Mouse (Mus musculus): ENCODE results near the gene Eomes. TPM values are rescaled to one million over a fixed set of nuclear protein-coding genes. Genes with fewer than 3 reads are reported as not detected.

The Eomes gene
- polyA plus RNA-seq, 1 experiment from 2014 or later = 18.0 TPM

GRCm38 (mm10) chr9:118520858-118521257, 42.8 kb downstream of the Eomes start:
- no peak overlapping the region for H3K27ac ChIP-seq (ENCODE audit: low read length)
- no peak overlapping the region for H3K4me3 ChIP-seq (replicated peaks; ENCODE audit: low read length)
- no peak for ATAC-seq
- H3K27me3 ChIP-seq (replicated peaks; ENCODE audit: control insufficient read depth, insufficient read depth, low read length) = no peaks in the 10 kb centered on the region
- peaks cover 5% of the 10 kb centered on the region for H3K4me1 ChIP-seq (replicated peaks; ENCODE audit: control insufficient read depth, insufficient read depth, low read length)
- no peaks in the 10 kb centered on the region for H3K9me3 ChIP-seq (ENCODE audit: control insufficient read depth, low read length)
- WGBS = 32% methylated on average over 3 of the region's 3 CpGs
- 0 out of 2 replicates have a peak, but pooled peaks cover under 1% of the 10 kb centered on the region for H3K36me3 ChIP-seq (ENCODE audit: control insufficient read depth, insufficient read depth)
- no peak overlapping the region for H3K9ac ChIP-seq (replicated peaks; ENCODE audit: low read depth, low read length)
- no peak overlapping the region for H3K4me2 ChIP-seq (ENCODE audit: low read length)

DNA sequence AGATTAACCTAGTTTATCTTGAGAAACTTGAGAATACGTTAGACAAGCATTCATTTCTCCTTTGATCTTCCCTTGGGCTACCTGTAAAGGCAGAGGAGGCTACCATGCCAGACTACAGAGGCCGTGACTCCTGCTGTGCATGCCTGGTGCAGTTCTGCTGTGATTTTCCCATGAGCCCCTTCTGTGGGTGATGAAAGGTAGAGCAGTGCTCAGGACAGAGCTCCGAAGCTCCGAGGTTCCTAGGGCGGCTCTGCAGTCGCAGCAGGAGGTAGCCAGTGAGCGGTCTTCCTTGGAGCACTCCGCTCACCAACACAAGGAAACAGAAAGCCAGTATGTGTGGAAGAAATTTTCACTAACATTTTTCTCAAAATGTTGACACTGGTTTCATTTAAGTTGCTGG, 43.6 kb downstream of the Eomes start:
- 82% methylated on average over 8 of the region's 8 CpGs for WGBS
- Histone ChIP-seq H3K36me3 (ENCODE audit: control insufficient read depth, insufficient read depth) (peaks cover 4% of the 10 kb centered on the region; the same call in 1 of the 2 replicates), H3K4me1 (replicated peaks; ENCODE audit: control insufficient read depth, insufficient read depth, low read length) (peaks cover 5% of the 10 kb centered on the region), H3K9me3 (ENCODE audit: control insufficient read depth, low read length) (no peaks in the 10 kb centered on the region), H3K27me3 (replicated peaks; ENCODE audit: control insufficient read depth, insufficient read depth, low read length) (no peaks in the 10 kb centered on the region), H3K4me3 (replicated peaks; ENCODE audit: low read length) (no peak overlapping the region), H3K27ac (ENCODE audit: low read length) (no peak overlapping the region), H3K4me2 (ENCODE audit: low read length) (no peak overlapping the region), H3K9ac (replicated peaks; ENCODE audit: low read depth, low read length) (no peak overlapping the region)
- no peak for ATAC-seq

GRCm38 (mm10) chr9:118523738-118524137, 45.7 kb downstream of the Eomes start:
- Histone ChIP-seq H3K4me2 (ENCODE audit: low read length) (no peak overlapping the region), H3K4me1 (replicated peaks; ENCODE audit: control insufficient read depth, insufficient read depth, low read length) (peaks cover 5% of the 10 kb centered on the region), H3K4me3 (replicated peaks; ENCODE audit: low read length) (no peak overlapping the region), H3K27ac (ENCODE audit: low read length) (no peak overlapping the region), H3K9me3 (ENCODE audit: control insufficient read depth, low read length) (no peaks in the 10 kb centered on the region), H3K9ac (replicated peaks; ENCODE audit: low read depth, low read length) (no peak overlapping the region), H3K36me3 (ENCODE audit: control insufficient read depth, insufficient read depth) (peaks cover 12% of the 10 kb centered on the region; the same call in 1 of the 2 replicates), H3K27me3 (replicated peaks; ENCODE audit: control insufficient read depth, insufficient read depth, low read length) (no peaks in the 10 kb centered on the region)
- 91% methylated on average over 11 of the region's 11 CpGs for WGBS
- no peak for ATAC-seq

GRCm38 (mm10) chr9:118527056-118527455, 49.0 kb downstream of the Eomes start:
- Histone ChIP-seq H3K4me2 (ENCODE audit: low read length) (no peak overlapping the region), H3K27ac (ENCODE audit: low read length) (no peak overlapping the region), H3K36me3 (ENCODE audit: control insufficient read depth, insufficient read depth) (peaks cover 18% of the 10 kb centered on the region), H3K9ac (replicated peaks; ENCODE audit: low read depth, low read length) (no peak overlapping the region), H3K9me3 (ENCODE audit: control insufficient read depth, low read length) (no peaks in the 10 kb centered on the region), H3K4me3 (replicated peaks; ENCODE audit: low read length) (no peak overlapping the region), H3K4me1 (replicated peaks; ENCODE audit: control insufficient read depth, insufficient read depth, low read length) (no peaks in the 10 kb centered on the region), H3K27me3 (replicated peaks; ENCODE audit: control insufficient read depth, insufficient read depth, low read length) (no peaks in the 10 kb centered on the region)
- ATAC-seq = no peak
- WGBS = 96% methylated on average over 18 of the region's 18 CpGs

DNA sequence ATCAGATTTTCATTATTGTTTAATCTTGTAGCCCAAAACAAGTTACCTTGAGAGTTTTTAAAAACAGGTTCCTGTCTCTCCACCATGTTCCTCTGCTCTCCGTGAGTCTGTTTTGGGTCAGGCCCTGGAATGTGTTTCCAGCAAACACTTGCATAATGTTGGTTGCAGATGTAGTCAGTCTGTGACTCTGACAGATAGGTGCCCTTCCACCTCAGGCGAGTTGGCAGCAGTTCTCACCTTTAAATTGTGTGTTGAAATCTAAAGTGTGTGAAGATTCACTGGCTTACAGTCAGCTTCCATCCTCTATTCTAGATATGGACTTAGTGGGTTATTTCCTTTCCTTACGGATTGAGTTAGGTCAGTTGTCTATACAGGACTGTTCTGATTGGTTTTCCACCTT, 51.8 kb downstream of the Eomes start:
- no peak overlapping the region for H3K4me2 ChIP-seq (ENCODE audit: low read length)
- H3K4me1 ChIP-seq (replicated peaks; ENCODE audit: control insufficient read depth, insufficient read depth, low read length) = no peaks in the 10 kb centered on the region
- no peak for ATAC-seq
- no peaks in the 10 kb centered on the region for H3K9me3 ChIP-seq (ENCODE audit: control insufficient read depth, low read length)
- 93% methylated on average over 3 of the region's 3 CpGs for WGBS
- no peak overlapping the region for H3K27ac ChIP-seq (ENCODE audit: low read length)
- no peak overlapping the region for H3K4me3 ChIP-seq (replicated peaks; ENCODE audit: low read length)
- peaks cover 25% of the 10 kb centered on the region for H3K36me3 ChIP-seq (ENCODE audit: control insufficient read depth, insufficient read depth)
- H3K27me3 ChIP-seq (replicated peaks; ENCODE audit: control insufficient read depth, insufficient read depth, low read length) = no peaks in the 10 kb centered on the region
- H3K9ac ChIP-seq (replicated peaks; ENCODE audit: low read depth, low read length) = no peak overlapping the region

- no peaks in the 10 kb centered on the region for H3K4me1 ChIP-seq (replicated peaks; ENCODE audit: control insufficient read depth, insufficient read depth, low read length)
- no peaks in the 10 kb centered on the region for H3K9me3 ChIP-seq (ENCODE audit: control insufficient read depth, low read length)
- H3K4me3 ChIP-seq (replicated peaks; ENCODE audit: low read length) = no peak overlapping the region
- H3K9ac ChIP-seq (replicated peaks; ENCODE audit: low read depth, low read length) = no peak overlapping the region
- H3K27ac ChIP-seq (ENCODE audit: low read length) = no peak overlapping the region
- 94% methylated on average over 6 of the region's 6 CpGs for WGBS
- no peak for ATAC-seq
- H3K36me3 ChIP-seq (ENCODE audit: control insufficient read depth, insufficient read depth) = peaks cover 29% of the 10 kb centered on the region
- H3K27me3 ChIP-seq (replicated peaks; ENCODE audit: control insufficient read depth, insufficient read depth, low read length) = no peaks in the 10 kb centered on the region
- no peak overlapping the region for H3K4me2 ChIP-seq (ENCODE audit: low read length)
Measured at GRCm38 (mm10) chr9:118530679-118531078, 52.7 kb downstream of the Eomes start.

DNA sequence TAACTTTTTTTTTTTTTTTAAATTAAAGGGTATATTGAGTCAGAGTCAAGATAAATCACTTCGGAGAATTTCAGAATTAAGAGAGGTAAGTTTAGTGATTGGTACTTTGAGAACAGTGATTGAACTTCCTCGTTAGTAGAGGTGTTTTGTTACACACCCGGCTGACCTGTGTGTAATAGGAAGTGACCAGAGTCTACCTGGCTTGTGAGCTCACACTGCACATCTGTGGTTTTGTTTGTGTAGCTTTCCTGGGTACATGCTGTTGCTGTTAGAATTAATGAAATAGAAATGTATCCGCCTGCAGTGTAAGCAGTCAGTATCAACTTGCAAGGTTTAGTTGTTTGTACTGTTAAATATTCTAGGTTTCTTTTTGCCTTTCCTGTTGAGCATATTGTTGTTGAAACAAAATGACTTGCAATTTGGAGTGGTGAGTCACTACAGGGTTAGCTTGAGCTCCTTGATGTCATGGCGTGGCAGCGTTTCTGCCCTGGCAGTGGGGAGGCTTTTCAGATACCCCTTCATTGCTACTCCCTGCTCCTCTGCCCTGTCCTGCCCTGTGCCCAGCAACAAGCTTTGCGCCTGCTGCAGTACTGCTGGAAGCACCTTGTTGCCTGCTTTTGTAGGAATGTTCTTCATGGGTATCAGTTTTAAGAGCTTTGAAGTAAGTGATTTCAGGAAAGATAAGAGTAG, 54.6 kb downstream of the Eomes start:
- Histone ChIP-seq H3K4me2 (ENCODE audit: low read length) (no peak overlapping the region), H3K27ac (ENCODE audit: low read length) (no peak overlapping the region), H3K27me3 (replicated peaks; ENCODE audit: control insufficient read depth, insufficient read depth, low read length) (no peaks in the 10 kb centered on the region), H3K36me3 (ENCODE audit: control insufficient read depth, insufficient read depth) (peaks cover 34% of the 10 kb centered on the region), H3K4me1 (replicated peaks; ENCODE audit: control insufficient read depth, insufficient read depth, low read length) (no peaks in the 10 kb centered on the region), H3K9me3 (ENCODE audit: control insufficient read depth, low read length) (no peaks in the 10 kb centered on the region), H3K4me3 (replicated peaks; ENCODE audit: low read length) (no peak overlapping the region), H3K9ac (replicated peaks; ENCODE audit: low read depth, low read length) (no peak overlapping the region)
- 94% methylated on average over 7 of the region's 7 CpGs for WGBS
- no peak for ATAC-seq

Other genes starting within 250 kb of the Eomes start
- gene Golga4, start 28.1 kb downstream of the Eomes start, polyA plus RNA-seq (2015; fragmentation: Nextera tagmentation; extraction: Ambion mirVana) = 51.3 and 57.4 TPM in 2 replicates
- gene Itga9, start 128.5 kb downstream of the Eomes start, polyA plus RNA-seq (2015; fragmentation: Nextera tagmentation; extraction: Ambion mirVana) = 0.73 and 1.2 TPM in 2 replicates

Measured in forebrain, embryonic 16.5 days (tissue).